9 mouse cellular contexts compared by ENCODE assay signal in the genomic region with DNA sequence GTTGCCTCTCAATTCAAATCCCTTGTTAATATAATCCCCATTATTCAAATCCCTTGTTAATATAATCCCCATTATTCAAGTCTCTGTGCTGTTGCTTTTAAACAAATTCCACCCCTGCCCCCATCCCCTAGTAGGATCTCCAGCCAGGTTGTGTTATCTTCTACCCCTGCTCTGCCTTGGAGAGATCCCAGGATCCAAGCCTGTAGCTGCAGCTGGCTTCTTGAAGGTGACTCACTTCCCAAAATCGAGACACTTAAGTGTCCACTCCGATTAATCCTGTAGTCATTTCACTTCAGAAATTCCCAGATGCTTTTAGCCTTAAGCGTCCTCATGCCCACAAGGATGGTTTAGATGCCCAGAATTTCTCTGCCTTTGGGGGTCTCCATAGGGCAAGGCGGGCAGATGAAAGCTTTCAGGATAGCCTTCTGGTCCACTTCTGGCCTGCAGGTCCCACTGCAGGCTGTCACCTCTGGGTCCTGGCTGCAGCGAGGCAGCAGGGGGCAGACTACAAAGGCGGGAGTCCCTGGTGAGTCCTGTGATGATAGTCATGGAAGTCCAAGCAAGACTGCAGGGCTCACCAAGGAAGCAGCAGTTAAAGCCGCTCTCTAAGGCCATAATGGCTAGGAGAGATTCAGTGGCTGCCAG. TPM values are rescaled to one million over a fixed set of nuclear protein-coding genes. Genes with fewer than 3 reads are reported as not detected.
DNase-seq lines count a peak whose midpoint lies in the region; ATAC-seq and TF ChIP-seq lines count a peak whose summit lies in the region.
"Had no signal": no experiment of that assay in that cellular context is flagged by ENCODE, and none has a peak within 500 bp of the region (broad histone marks: within the 10 kb centered on the region; RNA-seq: fewer than 3 reads in every experiment).

No protein-coding gene starts in this region.

- peak; percentile 58 for DNase-seq in CD4-positive, CD25-positive, alpha-beta regulatory T cell, adult 2 months (ENCODE audit: low read depth, low spot score)
- no peak for DNase-seq in liver, adult 2 months (ENCODE audit: extremely low read depth, low read depth, low spot score)
- DNase-seq in brain, embryonic 14.5 days (ENCODE audit: low read depth): peak; percentile 35
- DNase-seq in forebrain, embryonic 14.5 days (ENCODE audit: low spot score): no peak
- DNase-seq: cerebellum, adult 9-11 months had no signal

- WGBS in liver, adult 2 months: 50% methylated on average over 7 of the region's 7 CpGs
- WGBS in liver, embryonic 12.5 days (ENCODE audit: insufficient replicate concordance): 49% methylated on average over 7 of the region's 7 CpGs
- 52% methylated on average over 7 of the region's 7 CpGs for WGBS in small intestine, adult 2 months
- 65% methylated on average over 7 of the region's 7 CpGs for WGBS in neural tube, embryonic 15.5 days
- WGBS in forebrain, embryonic 14.5 days: 61% methylated on average over 7 of the region's 7 CpGs

- no peaks in the 10 kb centered on the region for H3K79me2 ChIP-seq in liver, adult 2 months (ENCODE audit: control insufficient read depth, insufficient read depth, low read length)

- no peaks in the 10 kb centered on the region for H3K4me1 ChIP-seq in liver, adult 2 months (ENCODE audit: control insufficient read depth, insufficient read depth, low read length)
- H3K4me1 ChIP-seq in liver, embryonic 12.5 days: peaks cover 33% of the 10 kb centered on the region
- peaks cover 2% of the 10 kb centered on the region; the same call in 1 of the 2 replicates for H3K4me1 ChIP-seq in small intestine, adult 2 months (ENCODE audit: control insufficient read depth, insufficient read depth, insufficient read length, low read length)
- peaks cover 19% of the 10 kb centered on the region; the same call in 1 of the 2 replicates for H3K4me1 ChIP-seq in neural tube, embryonic 15.5 days
- peaks cover 10% of the 10 kb centered on the region for H3K4me1 ChIP-seq in forebrain, embryonic 14.5 days (ENCODE audit: control insufficient read depth, insufficient read depth, low read length)

- H3K4me3 ChIP-seq in liver, adult 2 months (ENCODE audit: insufficient read depth, low read depth, low read length): no peak overlapping the region
- H3K4me3 ChIP-seq in liver, embryonic 12.5 days: no peak overlapping the region
- H3K4me3 ChIP-seq in small intestine, adult 2 months (ENCODE audit: low read depth, low read length): no peak overlapping the region
- no peak overlapping the region for H3K4me3 ChIP-seq in neural tube, embryonic 15.5 days (replicated peaks)
- H3K4me3 ChIP-seq in forebrain, embryonic 14.5 days (ENCODE audit: low read depth, low read length): no peak overlapping the region

- H3K9me3 ChIP-seq in liver, embryonic 12.5 days (replicated peaks): no peaks in the 10 kb centered on the region
- no peaks in the 10 kb centered on the region for H3K9me3 ChIP-seq in neural tube, embryonic 15.5 days (replicated peaks)
- no peaks in the 10 kb centered on the region for H3K9me3 ChIP-seq in forebrain, embryonic 14.5 days (replicated peaks; ENCODE audit: control insufficient read depth, low read length)

- no peak for TF ChIP-seq POLR2A in liver, adult 2 months (IDR thresholded peaks at IDR 0.05; ENCODE audit: extremely low read depth, insufficient read depth, low read length)
- no peak for TF ChIP-seq POLR2A in brain, embryonic 14.5 days (IDR thresholded peaks at IDR 0.05; ENCODE audit: borderline replicate concordance, extremely low read depth, insufficient read depth, insufficient read length, poor library complexity, severe bottlenecking)
- no peak for TF ChIP-seq POLR2A in small intestine, adult 2 months (IDR thresholded peaks at IDR 0.05; ENCODE audit: low read depth, low read length)

- peak; percentile 48 for TF ChIP-seq CTCF in liver, adult 2 months (IDR thresholded peaks at IDR 0.05; ENCODE audit: low read depth, low read length)
- peak; percentile 31; the same call in 1 of the 2 replicates for TF ChIP-seq CTCF in brain, embryonic 14.5 days (IDR thresholded peaks at IDR 0.05; ENCODE audit: borderline replicate concordance, extremely low read depth, insufficient read depth, insufficient read length)
- TF ChIP-seq CTCF in small intestine, adult 2 months (IDR thresholded peaks at IDR 0.05; ENCODE audit: extremely low read depth, insufficient read length, insufficient replicate concordance, low read depth, low read length): peak; percentile 40; the same call in 1 of the 2 replicates

- ATAC-seq in CD4-positive, CD25-positive, alpha-beta regulatory T cell, adult 4 months: no peak
- ATAC-seq in liver, embryonic 12.5 days: no peak
- no peak for ATAC-seq in neural tube, embryonic 15.5 days (ENCODE audit: low FRiP score)
- ATAC-seq in forebrain, embryonic 14.5 days: no peak

- no peak overlapping the region for H3K4me2 ChIP-seq in liver, embryonic 12.5 days
- no peak overlapping the region for H3K4me2 ChIP-seq in neural tube, embryonic 15.5 days
- H3K4me2 ChIP-seq in forebrain, embryonic 14.5 days (ENCODE audit: low read length): no peak overlapping the region

- H3K27me3 ChIP-seq in liver, adult 2 months (ENCODE audit: control insufficient read depth, insufficient read depth, low read length): no peaks in the 10 kb centered on the region
- H3K27me3 ChIP-seq in liver, embryonic 12.5 days (replicated peaks): no peaks in the 10 kb centered on the region; the same call in 1 of the 2 replicates
- H3K27me3 ChIP-seq in small intestine, adult 2 months (ENCODE audit: control insufficient read depth, insufficient read depth, low read length): no peaks in the 10 kb centered on the region
- H3K27me3 ChIP-seq in neural tube, embryonic 15.5 days (replicated peaks): no peaks in the 10 kb centered on the region
- H3K27me3 ChIP-seq in forebrain, embryonic 14.5 days (replicated peaks; ENCODE audit: control insufficient read depth, insufficient read depth, low read length): no peaks in the 10 kb centered on the region

- no peak overlapping the region for H3K9ac ChIP-seq in liver, adult 2 months (ENCODE audit: low read depth, low read length)
- H3K9ac ChIP-seq in liver, embryonic 12.5 days: no peak overlapping the region
- no peak overlapping the region for H3K9ac ChIP-seq in neural tube, embryonic 15.5 days (replicated peaks)
- no peak overlapping the region for H3K9ac ChIP-seq in forebrain, embryonic 14.5 days (ENCODE audit: low read length)

- H3K27ac ChIP-seq in liver, adult 2 months (replicated peaks; ENCODE audit: insufficient read depth, low read depth, low read length): no peak overlapping the region
- H3K27ac ChIP-seq in liver, embryonic 12.5 days: no peak overlapping the region
- H3K27ac ChIP-seq in small intestine, adult 2 months (ENCODE audit: insufficient read depth, low read depth, low read length): no peak overlapping the region
- H3K27ac ChIP-seq in neural tube, embryonic 15.5 days (replicated peaks): no peak overlapping the region
- no peak overlapping the region for H3K27ac ChIP-seq in forebrain, embryonic 14.5 days (ENCODE audit: low read depth, low read length)

- H3K36me3 ChIP-seq in liver, adult 2 months (ENCODE audit: control insufficient read depth, insufficient read depth, low read length): no peaks in the 10 kb centered on the region
- no peaks in the 10 kb centered on the region for H3K36me3 ChIP-seq in liver, embryonic 12.5 days
- H3K36me3 ChIP-seq in small intestine, adult 2 months (ENCODE audit: control insufficient read depth, insufficient read depth, low read length): no peaks in the 10 kb centered on the region
- no peaks in the 10 kb centered on the region for H3K36me3 ChIP-seq in neural tube, embryonic 15.5 days
- H3K36me3 ChIP-seq in forebrain, embryonic 14.5 days (ENCODE audit: control insufficient read depth, insufficient read depth, low read length): no peaks in the 10 kb centered on the region

RNA-seq across cellular contexts. Expression of a gene that starts 1.8 kb away (rescaled TPM):
- 10 to 100 TPM; 40.2 to 41.6 TPM for polyA plus RNA-seq in CD4-positive, CD25-positive, alpha-beta regulatory T cell, adult 4 months (2017; shearing (Covaris generic))
- total RNA-seq in liver, adult 2 months (2014; rRNA removed): 0.74 and 0.94 TPM in 2 replicates
- 0.20 and 0.55 TPM in 2 replicates for polyA plus RNA-seq in liver, adult 2 months (2012; rRNA removed)
- 11.7 and 13.5 TPM in 2 replicates for polyA plus RNA-seq in liver, embryonic 12.5 days (2016; fragmentation: Nextera tagmentation; extraction: Ambion mirVana)
- 0.48 and 1.4 TPM in 2 replicates for polyA plus RNA-seq in brain, embryonic 14.5 days (2012; rRNA removed)
- 15.4 and 16.0 TPM in 2 replicates for polyA plus RNA-seq in small intestine, adult 2 months (2012; rRNA removed)
- polyA plus RNA-seq in neural tube, embryonic 15.5 days (2015; fragmentation: Nextera tagmentation; extraction: Ambion mirVana): 2.9 and 12.2 TPM in 2 replicates
- polyA plus RNA-seq in forebrain, embryonic 14.5 days (2014; fragmentation: Nextera tagmentation; extraction: Ambion mirVana): 0.39 and 0.40 TPM in 2 replicates

Comparison
In these comparisons a context has a peak if more than half of its experiments do, and no peak if none do; other contexts are left out.
1. DNase-seq: peak in CD4-positive, CD25-positive, alpha-beta regulatory T cell, adult 2 months (single experiment) and brain, embryonic 14.5 days (single experiment); none in liver, adult 2 months (single experiment) and forebrain, embryonic 14.5 days (single experiment).
2. Peak in every context shown above with its lines, with median percentiles within 50 percentile points of each other: CTCF ChIP-seq.